Mouse (Mus musculus) kidney, adult 2 months (tissue): ENCODE results near the gene Nbeal2.
"Not testable (repeated sequence)": the region's sequence is repeated elsewhere in the genome, so short reads cannot be mapped to it uniquely, and the experiment has no call there.

Experiments
- CTCF ChIP-seq: fragments of 200-500 bp; conservative IDR thresholded peaks from 2 replicates; pipeline ENCODE4 v1.5.1; 2011; ENCODE audit warnings: low read depth, mild to moderate bottlenecking, control low read depth, low read length, moderate library complexity, mixed read lengths; ENCODE audit not compliant: insufficient read depth, insufficient read length
- POLR2A ChIP-seq: fragments of 200-500 bp; IDR thresholded peaks from one replicate; pipeline ENCODE4 v1.6.1; 2011; ENCODE audit warnings: low read depth, low read length, control low read depth

DNA sequence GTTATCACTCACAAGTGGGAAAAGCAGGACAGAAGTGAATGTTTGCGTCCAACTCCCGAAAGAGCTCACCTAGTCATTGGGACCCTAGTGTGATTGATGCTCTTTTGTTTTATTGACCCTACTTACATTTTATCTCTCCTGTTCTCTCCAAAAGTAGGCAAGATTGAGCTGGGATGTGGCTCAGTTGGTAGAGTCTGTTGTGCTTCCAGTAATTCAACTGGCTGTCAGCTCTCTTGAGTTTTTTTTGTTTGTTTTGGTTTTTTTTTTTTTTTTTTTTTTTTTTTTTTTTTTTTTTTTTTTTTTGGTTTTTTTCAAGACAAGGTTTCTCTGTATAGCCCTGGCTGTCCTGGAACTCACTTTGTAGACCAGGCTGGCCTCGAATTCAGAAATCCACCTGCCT lies 28.7 kb upstream of the Nbeal2 start:
- not testable (repeated sequence) for TF ChIP-seq POLR2A, CTCF
